8 mouse cellular contexts compared by ENCODE assay signal in the genomic region with DNA sequence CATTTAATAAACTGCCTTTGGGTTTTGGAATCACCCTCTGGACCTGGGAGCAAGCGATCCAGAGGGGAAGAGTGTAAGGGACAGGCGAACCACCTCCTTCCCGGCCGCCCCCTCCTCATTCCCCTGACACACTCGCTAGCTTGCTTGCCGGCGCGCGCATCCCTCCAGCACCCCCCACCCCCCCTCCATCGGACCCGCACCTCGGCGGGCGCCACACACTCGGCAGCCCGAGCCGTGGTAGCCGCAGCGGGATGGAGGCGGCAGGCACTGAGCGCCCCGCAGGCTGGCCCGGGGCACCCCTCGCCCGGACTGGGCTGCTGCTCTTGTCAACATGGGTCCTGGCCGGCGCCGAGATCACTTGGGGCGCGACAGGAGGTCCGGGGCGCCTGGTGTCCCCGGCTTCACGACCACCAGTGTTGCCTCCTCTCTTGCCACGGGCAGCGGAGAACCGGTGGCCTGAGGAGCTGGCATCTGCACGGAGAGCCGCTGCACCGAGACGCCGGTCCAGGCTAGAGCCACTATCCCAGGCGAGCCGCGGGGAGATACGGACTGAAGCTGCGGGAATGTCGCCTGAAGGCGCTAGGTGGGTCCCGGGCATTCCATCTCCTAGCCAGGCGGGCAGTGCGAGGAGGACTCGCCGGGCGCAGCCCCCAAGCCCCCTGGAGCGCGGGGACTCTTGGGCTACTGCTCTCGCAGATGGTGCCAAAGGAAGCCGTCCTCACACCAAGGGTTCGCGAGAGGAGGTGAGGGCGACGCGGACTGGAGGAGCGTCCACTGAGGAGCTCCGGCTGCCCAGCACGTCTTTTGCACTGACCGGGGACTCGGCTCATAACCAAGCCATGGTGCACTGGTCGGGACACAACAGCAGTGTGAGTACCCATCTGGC. TPM values are rescaled to one million over a fixed set of nuclear protein-coding genes. Genes with fewer than 3 reads are reported as not detected.
A peak's percentile ranks its signal among the peaks of the same experiment; 100 is the strongest.
DNase-seq lines count a peak whose midpoint lies in the region; ATAC-seq and TF ChIP-seq lines count a peak whose summit lies in the region.

Gene Sorcs3 (plus strand): TSS at position 97 of the 886 bp plus-strand sequence.

- intact Hi-C loops in heart, postnatal 14 days (cut with DNase I) = loop anchor here (10.0 kb wide), 2 partner anchors 189 to 1539 kb away; no protein-coding TSS in a partner anchor
- intact Hi-C loops in left cerebral cortex, postnatal 36 days (cut with DNase I) = loop anchor here (2.0 to 10.0 kb wide), 3 partner anchors 163 to 221 kb away; no protein-coding TSS in a partner anchor

- DNase-seq in heart, postnatal 14 days = no peak
- DNase-seq in G1E (ENCODE audit: low spot score) = no peak
- no peak for DNase-seq in forebrain, postnatal 0 days
- peak; percentile 42 to 61 for DNase-seq in left cerebral cortex, postnatal 36 days (ENCODE audit: low spot score in 2 of 2)
- DNase-seq in thymus, postnatal 0 days (ENCODE audit: low spot score) = no peak
- no peak for DNase-seq in spleen, adult 18-20 months

- H3K9me3 ChIP-seq in heart, embryonic 11.5 days (replicated peaks; ENCODE audit: control insufficient read depth, low read length) = no peaks in the 10 kb centered on the region
- H3K9me3 ChIP-seq in G1E (replicated peaks) = peaks cover 63% of the 10 kb centered on the region
- no peaks in the 10 kb centered on the region for H3K9me3 ChIP-seq in forebrain, postnatal 0 days (ENCODE audit: low read length)
- H3K9me3 ChIP-seq in neural tube, embryonic 12.5 days = no peaks in the 10 kb centered on the region

- under 1% methylated on average over 67 of the region's 70 CpGs for WGBS in heart, embryonic 11.5 days (ENCODE audit: insufficient replicate concordance)
- WGBS in forebrain, postnatal 0 days = 2% methylated on average over 70 of the region's 70 CpGs
- under 1% methylated on average over 70 of the region's 70 CpGs for WGBS in neural tube, embryonic 12.5 days

- H3K27ac ChIP-seq in heart, embryonic 11.5 days (ENCODE audit: low read depth, low read length) = no peak within 1 kb of the TSS
- peak within 1 kb of the TSS; percentile 35; the same call in 1 of the 2 replicates for H3K27ac ChIP-seq in forebrain, postnatal 0 days (ENCODE audit: low read depth, low read length)
- H3K27ac ChIP-seq in neural tube, embryonic 12.5 days = peak within 1 kb of the TSS; percentile 15; the same call in 1 of the 2 replicates

- H3K4me2 ChIP-seq in heart, embryonic 11.5 days = peak within 1 kb of the TSS; percentile 87
- H3K4me2 ChIP-seq in forebrain, postnatal 0 days (ENCODE audit: low read depth) = peak within 1 kb of the TSS; percentile 81
- H3K4me2 ChIP-seq in neural tube, embryonic 12.5 days (replicated peaks) = peak within 1 kb of the TSS; percentile 99

- no peaks in the 10 kb centered on the region for H3K36me3 ChIP-seq in heart, embryonic 11.5 days (ENCODE audit: control insufficient read depth, insufficient read depth, low read length)
- H3K36me3 ChIP-seq in G1E (replicated peaks) = no peaks in the 10 kb centered on the region
- no peaks in the 10 kb centered on the region for H3K36me3 ChIP-seq in forebrain, postnatal 0 days (ENCODE audit: insufficient read depth)
- no peaks in the 10 kb centered on the region for H3K36me3 ChIP-seq in neural tube, embryonic 12.5 days

- TF ChIP-seq CTCF in G1E (IDR thresholded peaks at IDR 0.05; ENCODE audit: low read depth, low read length) = no peak
- TF ChIP-seq CTCF in forebrain, postnatal 0 days (IDR thresholded peaks at IDR 0.05; ENCODE audit: low read depth) = no peak

- H3K27me3 ChIP-seq in heart, embryonic 11.5 days (ENCODE audit: control insufficient read depth, insufficient read depth, low read length) = peaks cover 62% of the 10 kb centered on the region
- no peaks in the 10 kb centered on the region for H3K27me3 ChIP-seq in G1E (ENCODE audit: insufficient read depth, low read length)
- H3K27me3 ChIP-seq in forebrain, postnatal 0 days (ENCODE audit: insufficient read depth, low read length) = peaks cover 9% of the 10 kb centered on the region; the same call in 1 of the 2 replicates
- H3K27me3 ChIP-seq in neural tube, embryonic 12.5 days (replicated peaks) = peaks cover 17% of the 10 kb centered on the region

- ATAC-seq in heart, embryonic 11.5 days (replicated peaks; ENCODE audit: insufficient number of reproducible peaks, low FRiP score, low TSS enrichment) = no peak; the same call in 1 of the 2 replicates
- no peak for ATAC-seq in G1E (ENCODE audit: extremely low read depth, insufficient number of reproducible peaks, low FRiP score, poor library complexity, severe bottlenecking)
- peak; percentile 53 for ATAC-seq in forebrain, postnatal 0 days
- ATAC-seq in neural tube, embryonic 12.5 days (ENCODE audit: low FRiP score, low read depth) = peak; percentile 57

- H3K4me3 ChIP-seq in heart, embryonic 11.5 days (ENCODE audit: low read depth, low read length) = peak within 1 kb of the TSS; percentile 55
- H3K4me3 ChIP-seq in G1E (ENCODE audit: low read depth, low read length) = peak within 1 kb of the TSS; percentile 23; the same call in 1 of the 2 replicates
- H3K4me3 ChIP-seq in forebrain, postnatal 0 days (ENCODE audit: low read depth, low read length) = peak within 1 kb of the TSS; percentile 45
- peak within 1 kb of the TSS; percentile 67 for H3K4me3 ChIP-seq in neural tube, embryonic 12.5 days

- H3K4me1 ChIP-seq in heart, embryonic 11.5 days (ENCODE audit: control insufficient read depth, insufficient read depth, low read length) = peaks cover 4% of the 10 kb centered on the region; the same call in 1 of the 2 replicates
- H3K4me1 ChIP-seq in G1E (ENCODE audit: insufficient read depth, low read depth, low read length) = no peaks in the 10 kb centered on the region
- no peaks in the 10 kb centered on the region; the same call in 1 of the 2 replicates for H3K4me1 ChIP-seq in forebrain, postnatal 0 days (ENCODE audit: insufficient read depth)
- peaks cover 25% of the 10 kb centered on the region for H3K4me1 ChIP-seq in neural tube, embryonic 12.5 days

- H3K9ac ChIP-seq in heart, embryonic 11.5 days (ENCODE audit: low read depth, low read length) = 0 out of 2 replicates have a peak within 1 kb of the TSS, but pooled peaks have one; percentile 0
- peak within 1 kb of the TSS; percentile 67 for H3K9ac ChIP-seq in forebrain, postnatal 0 days
- peak within 1 kb of the TSS; percentile 72 for H3K9ac ChIP-seq in neural tube, embryonic 12.5 days

RNA-seq across cellular contexts. Expression of gene Sorcs3, which starts in this region (rescaled TPM):
- 0.44 and 0.56 TPM in 2 replicates for polyA plus RNA-seq in heart, embryonic 11.5 days (2014; fragmentation: Nextera tagmentation; extraction: Ambion mirVana)
- under 1 TPM in 1 of 2 experiments, not detected in 1; 0.05 TPM for total RNA-seq in heart, postnatal 14 days (2021)
- not detected in 2 replicates for total RNA-seq in G1E (2014; fragmentation: Nextera tagmentation)
- not detected in 2 replicates for total RNA-seq in G1E (2017)
- polyA plus RNA-seq in G1E (2012) = not detected in 2 replicates
- total RNA-seq in forebrain, postnatal 0 days (2014; rRNA removed) = 12.6 and 20.8 TPM in 2 replicates
- 6.3 and 10.9 TPM in 2 replicates for polyA plus RNA-seq in forebrain, postnatal 0 days (2015; fragmentation: Nextera tagmentation; extraction: Ambion mirVana)
- 10 to 100 TPM; 40.4 to 41.5 TPM for total RNA-seq in left cerebral cortex, postnatal 36 days (2021)
- polyA plus RNA-seq in neural tube, embryonic 12.5 days (2016; fragmentation: Nextera tagmentation; extraction: Ambion mirVana) = 9.3 and 11.1 TPM in 2 replicates
- 0.13 and 0.18 TPM in 2 replicates for polyA plus RNA-seq in thymus, postnatal 0 days (2015; fragmentation: Nextera tagmentation; extraction: Ambion mirVana)

Comparison
In these comparisons a context has a peak if more than half of its experiments do, and no peak if none do; other contexts are left out.
1. RNA of gene Sorcs3 (total RNA-seq): 40.4 to 41.5 TPM in left cerebral cortex, postnatal 36 days and 12.6 to 20.8 TPM in forebrain, postnatal 0 days; 0.05 TPM in heart, postnatal 14 days and not detected in G1E; every median in the first group is over 10 times any median in the second.
2. ATAC-seq: peak in forebrain, postnatal 0 days (single experiment) and neural tube, embryonic 12.5 days (single experiment); none in heart, embryonic 11.5 days (single experiment) and G1E (single experiment).
3. H3K9ac ChIP-seq: peak in every context shown above with its lines; median percentile 72 in neural tube, embryonic 12.5 days; 67 in forebrain, postnatal 0 days; 0 in heart, embryonic 11.5 days.
4. DNase-seq: peak in left cerebral cortex, postnatal 36 days (2 of 2); none in heart, postnatal 14 days (0 of 2), G1E (single experiment), forebrain, postnatal 0 days (single experiment), thymus, postnatal 0 days (single experiment) and spleen, adult 18-20 months (0 of 2).
5. Peak in every context shown above with its lines, with median percentiles within 50 percentile points of each other: H3K4me2 ChIP-seq and H3K4me3 ChIP-seq.